Mouse (Mus musculus) heart, embryonic 10.5 days (tissue): ENCODE measurements at regions not wholly inside any gene's neighbourhood (a gene's known extent, or its start where the extent isn't known, plus 50 kb on each side); places are given as distances from the start of the nearest gene placed in this dataset.

Experiments used
- DNase-seq: peaks from one replicate; pipeline ENCODE4 v3.0.0-alpha.2; 2017; ENCODE audit warnings: low spot score
- H3K27ac ChIP-seq: fragments of 300-500 bp; sonication (generic); 2 replicates; pipeline ENCODE4 v1.5.1; 2016; ENCODE audit warnings: mild to moderate bottlenecking
- H3K27me3 ChIP-seq: fragments of 300-500 bp; sonication (generic); 2 replicates; pipeline ENCODE4 v1.6.1; 2016; ENCODE audit warnings: mild to moderate bottlenecking; ENCODE audit not compliant: poor library complexity, insufficient read depth, severe bottlenecking
- H3K36me3 ChIP-seq: fragments of 300-500 bp; sonication (generic); 2 replicates; pipeline ENCODE4 v1.6.1; 2016; ENCODE audit warnings: mild to moderate bottlenecking, moderate library complexity
- H3K4me1 ChIP-seq: fragments of 300-500 bp; sonication (generic); 2 replicates; pipeline ENCODE4 v1.6.1; 2016; ENCODE audit warnings: mild to moderate bottlenecking
- H3K4me3 ChIP-seq: fragments of 300-500 bp; sonication (generic); 2 replicates; pipeline ENCODE4 v1.5.1; 2016; ENCODE audit warnings: mild to moderate bottlenecking, moderate library complexity
- H3K9me3 ChIP-seq: fragments of 300-500 bp; sonication (generic); 2 replicates; pipeline ENCODE4 v1.6.1; 2016; ENCODE audit warnings: mild to moderate bottlenecking, moderate library complexity
- WGBS: fragments of 180-500 bp; shearing (Covaris S2); methylation state at CpG from one replicate; pipeline ENCODE4 v1.1.7; 2016; 5-methylcytosine and 5-hydroxymethylcytosine counted together

DNA sequence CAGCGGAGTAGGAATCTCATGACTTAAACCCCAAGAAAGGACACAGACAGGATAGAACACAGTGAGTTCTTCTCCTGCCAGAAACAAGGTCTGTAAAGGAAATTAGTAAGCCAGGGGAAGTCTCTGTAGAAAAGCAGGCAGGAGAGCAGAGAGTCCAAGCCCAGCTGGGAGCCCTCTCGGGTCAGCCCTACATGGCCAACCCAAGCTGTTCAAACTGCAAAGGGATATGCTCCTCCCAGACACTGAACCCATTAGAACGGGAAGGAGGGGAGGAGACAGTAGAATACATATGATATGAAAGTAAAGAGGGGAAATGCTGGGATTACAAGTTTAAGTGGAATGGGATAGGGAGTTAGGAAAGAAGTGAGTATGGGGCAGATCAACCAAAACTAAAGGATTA, 75.7 kb upstream of the Cop1 start:
- no peaks in the 10 kb centered on the region for H3K27me3 ChIP-seq
- no peaks in the 10 kb centered on the region for H3K9me3 ChIP-seq
- H3K4me1 ChIP-seq, result no peaks in the 10 kb centered on the region
- no peaks in the 10 kb centered on the region for H3K36me3 ChIP-seq
- no peak for DNase-seq
- 51% methylated on average over 3 of the region's 3 CpGs for WGBS
- no peak overlapping the region for H3K4me3 ChIP-seq
- H3K27ac ChIP-seq, result no peak overlapping the region

DNA sequence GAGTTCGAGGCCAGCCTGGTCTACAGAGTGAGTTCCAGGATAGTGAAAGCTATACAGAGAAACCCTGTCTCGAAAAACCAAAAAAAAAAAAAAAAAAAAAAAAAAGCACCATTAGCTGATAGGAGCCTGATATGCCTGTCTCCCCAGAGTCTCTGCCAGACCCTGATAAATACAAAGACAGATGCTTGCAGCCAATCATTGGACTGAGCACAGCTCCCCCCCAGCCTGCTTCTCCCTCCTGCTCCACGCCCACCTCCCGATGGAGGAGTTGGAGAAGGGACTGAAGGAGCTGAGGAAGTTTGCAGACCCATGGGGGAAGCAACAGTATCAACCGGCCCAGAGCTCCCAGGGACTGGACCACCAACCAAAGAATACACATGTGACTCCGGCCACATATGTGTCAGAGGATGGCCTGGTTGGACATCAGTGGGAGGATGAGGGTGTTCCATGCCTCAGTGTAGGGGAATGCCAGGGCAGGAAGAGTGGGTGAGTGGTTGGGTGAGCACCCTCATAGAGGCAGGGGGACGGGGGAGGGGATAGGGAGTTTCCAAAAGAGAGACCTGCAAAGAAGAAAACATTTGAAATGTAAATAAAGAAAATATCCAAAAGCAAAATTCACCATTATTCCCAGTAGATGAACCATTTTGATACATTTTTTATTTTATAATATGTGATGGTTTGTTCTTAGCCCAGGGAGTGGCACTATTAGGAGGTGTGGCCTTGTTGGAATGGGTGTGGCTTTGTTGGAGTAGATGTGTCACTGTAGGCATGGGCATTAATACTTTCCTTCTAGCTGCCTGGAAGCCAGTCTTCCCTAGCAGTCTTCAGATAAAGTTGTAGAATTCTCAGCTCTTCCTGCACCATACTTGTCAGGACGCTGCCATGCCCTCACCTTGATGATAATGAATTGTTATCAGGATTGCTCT, 71.8 kb upstream of the Cop1 start:
- DNase-seq, result no peak
- Histone ChIP-seq H3K27me3 (no peaks in the 10 kb centered on the region), H3K4me3 (no peak overlapping the region), H3K9me3 (no peaks in the 10 kb centered on the region), H3K4me1 (peaks cover 4% of the 10 kb centered on the region; the same call in 1 of the 2 replicates), H3K36me3 (no peaks in the 10 kb centered on the region), H3K27ac (no peak overlapping the region)
- WGBS, result 60% methylated on average over 8 of the region's 8 CpGs

DNA sequence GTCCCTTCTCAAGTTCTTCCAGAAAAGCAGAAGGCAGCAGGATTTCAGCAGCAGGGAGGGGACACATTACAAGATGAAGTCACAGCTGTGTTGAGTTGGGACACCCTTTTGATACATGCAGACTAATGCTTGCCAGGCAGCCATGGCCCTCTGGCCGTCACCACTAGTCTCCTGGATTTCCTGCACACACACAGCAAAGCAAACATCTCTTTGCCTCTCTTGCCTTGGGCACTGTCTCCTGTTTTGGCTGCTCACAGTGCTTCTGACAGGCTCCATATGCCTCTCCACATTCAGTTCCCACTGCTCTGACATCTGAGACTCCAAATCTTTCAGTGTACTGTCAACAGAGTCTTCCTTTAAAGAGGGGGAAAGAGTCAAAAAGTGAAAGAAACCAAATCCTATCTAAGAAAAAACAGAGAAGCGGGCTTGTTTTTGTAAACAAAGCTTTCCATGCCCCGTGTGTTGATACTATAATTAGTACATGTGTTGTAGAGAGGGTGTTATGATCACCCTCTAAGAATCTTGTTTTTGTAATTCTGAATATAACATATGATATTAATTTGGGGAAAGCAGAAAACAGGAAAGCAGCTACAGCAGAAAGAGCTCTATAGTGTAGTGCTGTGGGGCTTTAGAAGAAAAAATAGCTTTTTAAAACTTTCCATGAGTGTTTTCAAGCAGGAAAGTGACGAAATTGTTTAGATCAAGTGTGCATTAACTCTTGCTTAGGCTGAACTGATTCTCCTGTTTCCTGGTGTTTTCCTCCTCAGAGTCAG, 68.8 kb upstream of the Cop1 start:
- no peak overlapping the region for H3K27ac ChIP-seq
- H3K27me3 ChIP-seq, result no peaks in the 10 kb centered on the region
- no peaks in the 10 kb centered on the region for H3K9me3 ChIP-seq
- no peak overlapping the region for H3K4me3 ChIP-seq
- H3K4me1 ChIP-seq, result peaks cover 4% of the 10 kb centered on the region; the same call in 1 of the 2 replicates
- 28% methylated on average over 4 of the region's 4 CpGs for WGBS
- no peak for DNase-seq
- H3K36me3 ChIP-seq, result no peaks in the 10 kb centered on the region

DNA sequence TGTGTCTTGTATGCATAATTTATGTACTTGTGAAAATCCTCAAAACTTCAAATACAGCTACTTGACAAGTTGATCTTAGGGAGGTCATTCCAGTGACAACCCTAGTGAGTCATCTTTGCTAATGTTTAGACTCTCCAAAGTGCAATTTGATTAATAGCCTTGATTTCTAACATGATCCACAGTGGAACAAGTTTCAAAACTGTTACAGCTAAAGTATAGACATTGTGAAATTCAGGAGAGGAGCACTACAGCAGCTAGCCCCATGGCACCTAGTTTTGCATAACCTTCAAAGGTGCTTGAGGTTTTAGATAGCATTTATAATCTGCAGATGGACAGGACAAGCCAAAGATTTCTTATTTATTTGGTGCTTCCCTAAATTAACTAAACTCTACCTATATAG, 50.1 kb upstream of the Cop1 start:
- DNase-seq, result no peak
- no peaks in the 10 kb centered on the region for H3K27me3 ChIP-seq
- H3K36me3 ChIP-seq, result no peaks in the 10 kb centered on the region
- no peaks in the 10 kb centered on the region for H3K9me3 ChIP-seq
- H3K4me1 ChIP-seq, result no peaks in the 10 kb centered on the region
- no peak overlapping the region for H3K4me3 ChIP-seq
- no peak overlapping the region for H3K27ac ChIP-seq
